Mouse (Mus musculus) kidney, adult 2 months (tissue): ENCODE data around the gene Kank1. TPM values are rescaled to one million over a fixed set of nuclear protein-coding genes. Genes with fewer than 3 reads are reported as not detected.

Source experiments
- DNase-seq: peaks from one replicate; pipeline ENCODE4 v3.0.0; 2021
- H3K27ac ChIP-seq: fragments of 200-500 bp; 2 replicates; pipeline ENCODE4 v1.5.1; 2012; ENCODE audit warnings: low read depth, low read length, control low read depth, inconsistent platforms; ENCODE audit not compliant: insufficient read depth
- H3K27me3 ChIP-seq: fragments of 200-500 bp; replicated peaks from 2 replicates; pipeline ENCODE4 v1.6.1; 2012; ENCODE audit warnings: mild to moderate bottlenecking, moderate library complexity, low read length, inconsistent platforms; ENCODE audit not compliant: control insufficient read depth, insufficient read depth
- H3K36me3 ChIP-seq: fragments of 200-500 bp; 2 replicates; pipeline ENCODE4 v1.6.1; 2012; ENCODE audit warnings: mild to moderate bottlenecking, moderate library complexity, low read length, inconsistent platforms; ENCODE audit not compliant: control insufficient read depth, insufficient read depth
- H3K4me1 ChIP-seq: fragments of 200-500 bp; 2 replicates; pipeline ENCODE4 v1.6.1; 2011; ENCODE audit warnings: low read length; ENCODE audit not compliant: control insufficient read depth, insufficient read depth
- H3K4me3 ChIP-seq: fragments of 200-500 bp; 2 replicates; pipeline ENCODE4 v1.5.1; 2011; ENCODE audit warnings: mild to moderate bottlenecking, low read depth, low read length, control low read depth; ENCODE audit not compliant: insufficient read depth
- CTCF ChIP-seq: fragments of 200-500 bp; conservative IDR thresholded peaks from 2 replicates; pipeline ENCODE4 v1.5.1; 2011; ENCODE audit warnings: low read depth, mild to moderate bottlenecking, control low read depth, low read length, moderate library complexity, mixed read lengths; ENCODE audit not compliant: insufficient read depth, insufficient read length
- POLR2A ChIP-seq: fragments of 200-500 bp; IDR thresholded peaks from one replicate; pipeline ENCODE4 v1.6.1; 2011; ENCODE audit warnings: low read depth, low read length, control low read depth
- WGBS: fragments of 180-500 bp; shearing (Covaris S2); methylation state at CpG from one replicate; pipeline ENCODE4 v1.1.7; 2018; 5-methylcytosine and 5-hydroxymethylcytosine counted together
- polyA plus RNA-seq: library from polyadenylated mRNA; depleted of rRNA; stranded (reverse); fragments of >200 nt; gene quantifications from 2 replicates; pipeline ENCODE4 v1.2.3, GENCODE M21; 2012

The Kank1 gene
- polyA plus RNA-seq, 1 experiment: 56.0 TPM

DNA sequence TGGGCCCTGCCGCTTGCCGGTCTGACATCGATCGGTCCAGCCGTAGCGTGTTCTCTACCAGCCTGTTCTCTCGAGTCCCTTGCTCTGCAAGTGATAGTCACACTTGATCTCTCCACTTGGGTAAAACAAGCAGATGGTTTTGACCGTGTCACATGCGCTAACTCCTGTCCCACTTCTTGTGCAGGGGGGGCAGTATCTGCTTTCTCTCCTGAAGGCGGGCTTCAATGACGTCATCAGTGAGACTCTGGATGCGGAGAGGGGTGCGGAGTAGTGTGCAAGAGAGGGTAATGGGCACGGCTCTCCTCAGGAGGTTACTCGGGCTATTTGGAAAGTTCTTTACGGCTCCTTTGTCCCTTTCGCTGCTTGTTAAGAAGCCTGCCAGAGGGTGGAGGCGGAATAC, 151.1 kb downstream of the Kank1 start:
- TF ChIP-seq CTCF (no peak), POLR2A (no peak)
- H3K4me1 ChIP-seq: no peaks in the 10 kb centered on the region
- no peak overlapping the region for H3K4me3 ChIP-seq
- H3K27me3 ChIP-seq: no peaks in the 10 kb centered on the region
- DNase-seq: no peak
- no peak overlapping the region for H3K27ac ChIP-seq
- WGBS: 96% methylated on average over 18 of the region's 18 CpGs
- no peaks in the 10 kb centered on the region for H3K36me3 ChIP-seq

DNA sequence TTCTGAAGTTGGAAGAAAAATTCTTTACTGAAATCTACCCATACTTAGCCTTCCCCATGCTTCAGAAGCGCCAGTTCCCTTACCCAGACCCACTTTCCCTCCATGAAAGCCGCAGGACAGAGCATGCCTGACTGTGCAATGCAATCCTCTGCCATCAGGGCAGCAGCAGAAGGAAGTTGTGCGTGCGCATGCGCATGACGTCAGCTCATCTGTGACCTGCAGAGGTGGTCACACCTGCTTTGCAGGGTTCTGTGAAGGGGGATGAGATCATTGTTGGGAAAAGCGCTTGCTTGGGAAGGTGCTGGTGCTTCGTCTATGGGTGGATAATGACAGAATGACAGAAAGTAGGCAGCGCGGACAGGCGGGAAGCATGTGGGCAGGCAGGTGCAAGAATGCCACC, 155.4 kb downstream of the Kank1 start:
- TF ChIP-seq POLR2A: no peak
- no peak for TF ChIP-seq CTCF
- Histone ChIP-seq H3K4me1 (no peaks in the 10 kb centered on the region), H3K4me3 (no peak overlapping the region), H3K36me3 (no peaks in the 10 kb centered on the region), H3K27ac (no peak overlapping the region), H3K27me3 (no peaks in the 10 kb centered on the region)
- no peak for DNase-seq
- 87% methylated on average over 11 of the region's 11 CpGs for WGBS

DNA sequence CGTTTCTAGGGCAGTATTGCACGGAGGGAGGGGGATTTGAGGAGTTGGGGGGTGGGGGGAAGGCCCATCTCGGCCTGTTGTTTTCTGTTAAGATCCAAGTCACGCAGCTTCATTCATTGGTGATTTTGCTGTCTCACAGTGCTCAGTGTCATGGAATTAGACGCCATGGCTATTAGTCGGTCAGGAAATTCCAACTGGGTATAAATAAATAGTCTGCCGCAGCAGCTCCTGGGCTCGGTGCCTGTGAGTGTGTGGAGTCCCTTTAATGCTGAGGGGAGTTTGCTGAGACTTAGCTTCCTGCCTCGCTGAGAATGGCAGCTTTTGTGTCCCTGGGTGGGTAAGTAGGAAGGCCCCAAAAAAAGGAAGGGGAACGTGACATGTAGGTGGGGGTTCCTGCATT, 158.3 kb downstream of the Kank1 start:
- 32% methylated on average over 10 of the region's 10 CpGs for whole genome bisulfite sequencing
- Histone ChIP-seq H3K27me3 (no peaks in the 10 kb centered on the region), H3K27ac (peak overlapping the region; percentile 40), H3K4me1 (peaks cover 8% of the 10 kb centered on the region), H3K36me3 (no peaks in the 10 kb centered on the region), H3K4me3 (no peak overlapping the region)
- peak; percentile 73 for DNase-seq
- no peak for TF ChIP-seq CTCF
- no peak for TF ChIP-seq POLR2A

DNA sequence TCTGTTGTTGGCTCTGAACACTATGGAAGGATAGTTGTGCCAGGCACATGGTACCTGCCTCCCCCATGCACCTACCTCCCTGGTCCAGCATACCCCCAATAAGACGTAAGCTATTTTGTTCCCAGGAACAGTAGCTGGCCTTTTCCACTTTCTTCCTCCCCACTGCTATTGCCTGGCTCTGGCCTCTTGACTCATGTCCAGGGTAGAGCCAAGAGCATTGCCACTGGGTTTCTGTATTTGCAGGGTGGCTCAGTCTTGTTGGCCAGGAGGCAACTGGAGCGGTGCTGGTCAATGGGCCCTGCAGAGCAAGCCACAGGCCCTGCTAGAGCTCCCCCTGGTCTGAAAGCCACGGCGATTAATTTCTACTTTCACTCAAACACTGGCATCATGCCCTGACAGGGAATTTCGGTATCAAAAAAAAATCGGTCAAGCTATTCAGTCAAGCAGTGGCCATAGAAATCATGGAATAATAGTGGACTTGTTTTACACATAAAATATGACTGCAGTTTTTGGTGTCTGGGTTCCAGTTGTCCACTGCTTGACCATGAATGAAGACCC, 160.0 kb downstream of the Kank1 start:
- no peak overlapping the region for H3K27ac ChIP-seq
- no peak for TF ChIP-seq POLR2A
- no peak for TF ChIP-seq CTCF
- H3K4me3 ChIP-seq: no peak overlapping the region
- no peaks in the 10 kb centered on the region for H3K36me3 ChIP-seq
- DNase-seq: no peak
- WGBS: 73% methylated on average over 6 of the region's 6 CpGs
- peaks cover 16% of the 10 kb centered on the region for H3K4me1 ChIP-seq
- no peaks in the 10 kb centered on the region for H3K27me3 ChIP-seq

DNA sequence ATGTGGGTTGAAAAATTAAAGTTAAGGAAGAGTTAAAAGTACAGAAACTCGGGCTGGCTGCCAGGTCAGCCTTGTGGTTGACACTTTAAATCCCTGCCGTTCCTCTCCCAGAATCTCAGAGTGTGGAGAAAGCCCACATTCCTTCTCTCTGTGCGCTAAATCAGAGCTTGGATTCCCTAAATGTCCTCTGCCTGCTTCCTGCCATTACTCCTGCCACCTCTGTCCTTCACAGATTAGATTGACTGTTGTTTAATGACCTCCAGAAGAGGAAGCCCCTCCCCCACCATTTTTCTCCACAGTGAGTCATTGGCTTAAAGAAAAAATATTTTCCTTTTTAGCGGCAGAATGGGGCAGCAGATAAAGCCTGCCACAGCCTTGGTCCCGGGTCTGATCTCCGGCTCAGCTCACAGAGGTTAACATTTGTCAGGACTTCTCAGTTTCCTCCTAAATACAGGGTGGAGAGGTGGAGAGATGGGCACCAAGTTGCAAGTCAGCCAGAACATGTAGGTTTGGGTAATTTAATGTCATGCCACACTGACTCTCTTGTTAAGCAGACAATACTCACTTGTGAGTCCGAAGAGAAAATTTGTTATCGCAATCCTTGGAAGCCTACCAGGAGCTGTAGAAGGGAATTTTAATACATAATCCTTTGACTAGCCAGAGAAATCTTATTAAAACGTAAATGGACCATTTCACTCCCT, 162.9 kb downstream of the Kank1 start:
- TF ChIP-seq POLR2A (no peak), CTCF (no peak)
- no peaks in the 10 kb centered on the region for H3K27me3 ChIP-seq
- peak; percentile 83 for DNase-seq
- H3K36me3 ChIP-seq: no peaks in the 10 kb centered on the region
- H3K4me1 ChIP-seq: peaks cover 16% of the 10 kb centered on the region
- peak overlapping the region; percentile 84 for H3K27ac ChIP-seq
- WGBS: 4% methylated on average over 9 of the region's 9 CpGs
- peak overlapping the region; percentile 14; the same call in 1 of the 2 replicates for H3K4me3 ChIP-seq

DNA sequence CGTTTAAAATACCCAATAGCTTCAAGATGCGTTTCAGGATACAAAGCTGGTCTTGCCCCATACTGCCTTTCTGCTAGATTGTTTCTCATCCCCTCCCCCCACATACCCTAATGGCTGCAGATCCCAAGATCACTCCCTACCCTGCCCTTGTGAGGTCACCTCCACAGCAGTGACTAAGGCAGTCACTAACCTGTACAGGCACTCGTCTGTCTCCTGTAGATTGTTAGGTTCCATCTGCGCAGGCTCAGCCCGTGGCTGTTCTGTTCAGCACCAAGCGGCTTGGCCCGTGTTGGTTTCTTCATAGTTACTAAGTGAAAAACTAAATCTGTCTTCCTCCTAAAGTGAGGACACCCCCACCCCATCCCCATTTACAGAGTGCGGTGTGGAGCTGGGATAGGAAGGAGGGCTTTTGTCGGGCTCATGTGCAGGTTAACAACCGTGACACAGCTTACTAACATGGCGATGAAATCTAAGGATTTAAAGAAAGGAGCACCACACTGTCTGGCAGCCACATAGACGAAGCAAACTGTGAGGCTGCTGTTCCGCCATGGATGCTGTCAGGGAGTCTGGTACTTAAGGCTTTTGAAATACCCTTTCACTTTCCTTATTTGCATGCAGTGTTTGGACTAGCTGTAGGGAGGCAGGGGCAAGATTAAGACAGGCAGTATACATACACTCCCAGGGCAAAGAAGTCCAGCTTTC, 163.6 kb downstream of the Kank1 start:
- Histone ChIP-seq H3K4me3 (no peak overlapping the region), H3K27me3 (no peaks in the 10 kb centered on the region), H3K4me1 (peaks cover 16% of the 10 kb centered on the region), H3K36me3 (no peaks in the 10 kb centered on the region), H3K27ac (peak overlapping the region; percentile 84)
- 30% methylated on average over 13 of the region's 13 CpGs for WGBS
- no peak for TF ChIP-seq POLR2A
- no peak for TF ChIP-seq CTCF
- DNase-seq: peak; percentile 64

DNA sequence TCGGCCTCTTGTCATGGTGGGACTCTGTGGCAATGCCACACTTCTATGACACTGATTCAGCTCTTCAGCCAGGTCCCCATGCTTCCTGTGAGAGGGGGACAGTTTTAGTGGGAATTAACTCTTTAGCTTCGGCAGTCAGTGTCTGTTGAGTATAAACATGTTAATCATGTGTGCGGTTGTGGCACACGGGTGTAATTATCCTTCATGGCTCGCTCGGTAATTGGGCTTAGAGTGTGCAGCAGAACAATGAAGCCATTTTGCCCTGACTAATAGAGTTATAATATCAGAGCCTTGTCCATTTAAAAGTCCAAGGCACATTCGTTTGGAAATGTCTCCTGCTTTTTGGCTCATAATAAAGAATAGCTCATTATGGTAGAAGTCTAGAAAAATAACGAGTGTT, 164.7 kb downstream of the Kank1 start:
- Histone ChIP-seq H3K36me3 (no peaks in the 10 kb centered on the region), H3K4me1 (peaks cover 16% of the 10 kb centered on the region), H3K4me3 (no peak overlapping the region), H3K27me3 (no peaks in the 10 kb centered on the region), H3K27ac (no peak overlapping the region)
- 82% methylated on average over 8 of the region's 8 CpGs for WGBS
- TF ChIP-seq CTCF (no peak), POLR2A (no peak)
- DNase-seq: no peak

DNA sequence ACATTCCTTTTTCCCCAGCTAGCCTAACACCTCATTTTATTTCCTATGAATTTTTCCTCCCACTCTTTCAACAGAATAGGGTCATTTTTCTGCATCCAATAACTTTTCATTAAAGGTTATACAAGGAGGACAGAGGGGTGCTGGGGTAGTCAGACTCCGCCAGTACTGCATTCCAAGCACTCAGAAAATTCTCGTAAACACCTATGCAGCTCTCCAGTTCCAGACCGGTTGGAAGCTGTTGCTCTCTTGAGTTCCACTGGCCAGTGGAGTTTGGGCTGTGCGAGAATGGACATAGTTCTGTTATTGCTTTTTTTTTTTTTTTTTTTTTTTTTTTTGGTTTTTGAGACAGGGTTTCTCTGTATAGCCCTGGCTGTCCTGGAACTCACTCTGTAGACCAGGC, 167.4 kb downstream of the Kank1 start:
- 52% methylated on average over 4 of the region's 4 CpGs for WGBS
- Histone ChIP-seq H3K4me3 (no peak overlapping the region), H3K27ac (peak overlapping the region; percentile 76), H3K36me3 (no peaks in the 10 kb centered on the region), H3K27me3 (no peaks in the 10 kb centered on the region), H3K4me1 (peaks cover 17% of the 10 kb centered on the region)
- TF ChIP-seq POLR2A (no peak), CTCF (no peak)
- peak; percentile 57 for DNase-seq
